Mouse (Mus musculus) hindbrain, embryonic 11.5 days (tissue): Measurements from ENCODE around the gene Dnajc3. TPM values are rescaled to one million over a fixed set of nuclear protein-coding genes. Genes with fewer than 3 reads are reported as not detected.

ENCODE experiments used
- ATAC-seq: fragments of 200-750 bp; cut with Nextera tagmentation; 2 replicates; pipeline ENCODE4 v1.8.0; 2017; ENCODE audit warnings: mild to moderate bottlenecking, moderate TSS enrichment, moderate library complexity; ENCODE audit not compliant: low FRiP score
- DNase-seq: peaks from one replicate; pipeline ENCODE4 v3.0.0-alpha.2; 2015; ENCODE audit warnings: low spot score
- H3K27ac ChIP-seq: fragments of 300-500 bp; sonication (generic); 2 replicates; pipeline ENCODE4 v1.5.1; 2014; ENCODE audit warnings: mild to moderate bottlenecking, low read depth, low read length
- H3K27me3 ChIP-seq: fragments of 300-500 bp; sonication (generic); 2 replicates; pipeline ENCODE4 v1.6.1; 2014; ENCODE audit warnings: mild to moderate bottlenecking, low read length, moderate library complexity, mixed read lengths; ENCODE audit not compliant: control insufficient read depth, insufficient read depth
- H3K36me3 ChIP-seq: fragments of 300-500 bp; sonication (generic); 2 replicates; pipeline ENCODE4 v1.6.1; 2014; ENCODE audit warnings: mild to moderate bottlenecking, low read length, moderate library complexity, mixed read lengths; ENCODE audit not compliant: control insufficient read depth, insufficient read depth
- H3K4me1 ChIP-seq: fragments of 300-500 bp; sonication (generic); replicated peaks from 2 replicates; pipeline ENCODE4 v1.6.1; 2014; ENCODE audit warnings: low read length, mixed read lengths; ENCODE audit not compliant: control insufficient read depth, insufficient read depth
- H3K4me2 ChIP-seq: fragments of 300-500 bp; sonication (generic); replicated peaks from 2 replicates; pipeline ENCODE4 v1.6.1; 2014; ENCODE audit warnings: mild to moderate bottlenecking, low read depth, low read length
- H3K4me3 ChIP-seq: fragments of 300-500 bp; sonication (generic); 2 replicates; pipeline ENCODE4 v1.5.1; 2014; ENCODE audit warnings: low read depth, low read length
- H3K9ac ChIP-seq: fragments of 300-500 bp; sonication (generic); 2 replicates; pipeline ENCODE4 v1.6.1; 2014; ENCODE audit warnings: low read depth, low read length
- H3K9me3 ChIP-seq: fragments of 300-500 bp; sonication (generic); 2 replicates; pipeline ENCODE4 v1.6.1; 2016; ENCODE audit warnings: low read length; ENCODE audit not compliant: control insufficient read depth
- WGBS: fragments of 180-500 bp; shearing (Covaris S2); extraction: QIAGEN DNeasy Blood & Tissue Kit; methylation state at CpG from one replicate; pipeline ENCODE4 v1.1.7; 2014; 5-methylcytosine and 5-hydroxymethylcytosine counted together
- polyA plus RNA-seq: library from polyadenylated mRNA; unstranded; fragments of >200 nt; fragmentation: Nextera tagmentation; extraction: Ambion mirVana; gene quantifications from 2 replicates; pipeline ENCODE4 v1.2.1, GENCODE M21; 2014

The Dnajc3 gene
- polyA plus RNA-seq, 1 experiment from 2014 or later, result 34.4 TPM

GRCm38 (mm10) chr14:119027675-119028253 lies 90.0 kb downstream of the Dnajc3 start:
- Histone ChIP-seq H3K4me3 (no peak overlapping the region), H3K9me3 (no peaks in the 10 kb centered on the region), H3K36me3 (no peaks in the 10 kb centered on the region), H3K4me2 (no peak overlapping the region), H3K27me3 (no peaks in the 10 kb centered on the region), H3K27ac (no peak overlapping the region), H3K4me1 (no peaks in the 10 kb centered on the region), H3K9ac (no peak overlapping the region)
- ATAC-seq (no peak), DNase-seq (no peak)
- 72% methylated on average over 2 of the region's 2 CpGs for WGBS

Other genes with a start within 250 kb of the Dnajc3 start
- gene Abcc4, start 231.8 kb upstream of the Dnajc3 start, polyA plus RNA-seq, result 3.2 and 3.9 TPM in 2 replicates
- 0.89 and 0.99 TPM in 2 replicates for gene Cldn10, start 150.1 kb upstream of the Dnajc3 start, polyA plus RNA-seq
- 31.7 and 40.0 TPM in 2 replicates for gene Dzip1, start 12.5 kb upstream of the Dnajc3 start, polyA plus RNA-seq
- gene Uggt2, start 161.5 kb downstream of the Dnajc3 start, polyA plus RNA-seq, result 17.2 and 21.9 TPM in 2 replicates
- 0.33 and 0.57 TPM in 2 replicates for gene Hs6st3, start 200.4 kb downstream of the Dnajc3 start, polyA plus RNA-seq